Mouse (Mus musculus) adrenal gland, postnatal 36 days (tissue): ENCODE measurements around the gene Tcte1. TPM values are rescaled to one million over a fixed set of nuclear protein-coding genes. Genes with fewer than 3 reads are reported as not detected.

Experiments
- DNase-seq, 2 experiments: peaks; one replicate each; pipeline ENCODE4 v3.0.0; 2021; ENCODE audit warnings: mixed read lengths in 1 of 2
- total RNA-seq, 2 experiments: library from RNA; stranded (reverse); gene quantifications; 2 replicates each; pipeline ENCODE4 v1.2.3; 2021

Gene Tcte1
- total RNA-seq, 2 experiments from 2014 or later: not detected

DNA sequence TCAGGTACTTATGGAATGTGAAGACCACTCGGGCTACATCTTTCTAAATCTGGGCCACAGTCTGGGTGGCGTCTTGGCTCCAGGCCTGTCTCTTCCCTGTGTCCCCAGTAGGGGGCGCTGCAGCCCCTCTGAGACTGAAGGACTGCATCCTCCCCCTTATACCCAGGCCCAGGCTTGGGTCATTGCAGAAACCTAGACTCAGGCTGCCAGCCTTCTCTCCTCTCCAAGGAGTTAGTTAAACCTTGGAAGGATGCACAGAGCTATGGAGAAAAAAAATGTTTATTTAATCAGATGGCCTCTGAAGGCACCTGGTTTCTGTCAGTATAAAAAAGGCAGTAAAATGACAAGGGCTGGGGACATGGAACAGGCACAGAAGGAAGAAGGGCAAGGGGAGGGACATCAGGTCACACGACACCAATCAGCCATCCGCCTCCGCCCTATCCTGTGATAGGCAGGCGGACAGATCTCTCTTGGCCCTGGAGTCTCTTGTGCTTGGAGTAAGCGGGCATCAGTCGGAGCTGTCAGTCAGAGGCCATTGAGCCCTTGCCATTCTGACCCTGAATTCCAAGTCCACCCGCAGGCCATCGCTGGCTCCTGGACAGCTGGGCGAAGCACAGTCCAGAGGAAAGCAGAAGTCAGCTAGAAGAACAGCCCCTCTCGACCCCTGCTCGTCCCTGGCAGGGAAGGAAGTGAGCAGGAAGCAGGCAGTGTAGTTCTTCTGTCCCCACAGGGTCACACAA is 61.9 kb downstream of the Tcte1 start:
- DNase-seq: peak; percentile 82 to 88

DNA sequence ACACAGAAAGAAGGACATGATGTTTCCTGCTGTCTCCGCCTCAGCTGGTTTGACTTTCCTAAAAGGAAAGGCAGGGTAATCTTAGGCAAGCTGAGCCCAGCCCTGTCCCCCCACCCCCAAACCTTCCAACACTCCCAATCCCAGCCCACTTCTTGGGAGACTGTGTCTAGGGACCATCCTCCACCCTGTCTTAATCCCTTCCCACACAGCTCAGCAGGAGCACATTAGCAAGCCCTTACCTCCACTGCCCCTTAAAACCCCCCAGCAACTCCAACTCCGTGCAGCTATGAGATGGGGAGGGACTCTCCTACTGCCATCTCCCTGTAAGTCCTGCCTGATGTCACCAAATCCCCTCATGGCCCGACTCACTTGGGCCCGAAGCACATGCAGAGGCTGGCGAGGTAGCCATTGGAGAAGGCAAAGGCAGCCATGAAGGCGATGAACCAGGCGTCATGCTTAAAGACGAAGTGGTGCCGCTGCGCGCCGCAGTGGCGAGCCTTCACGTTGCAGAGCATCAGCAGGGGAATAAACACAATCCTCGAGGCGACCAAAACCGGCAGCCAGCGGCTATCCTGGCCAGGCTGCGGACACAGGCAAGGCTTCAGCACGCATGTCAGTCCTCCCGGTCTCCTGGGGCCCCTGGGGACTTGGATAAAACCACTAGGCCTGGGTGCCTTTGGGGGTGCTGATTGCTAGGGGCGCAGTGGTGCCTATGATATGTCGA is 62.7 kb downstream of the Tcte1 start:
- DNase-seq: no peak

DNA sequence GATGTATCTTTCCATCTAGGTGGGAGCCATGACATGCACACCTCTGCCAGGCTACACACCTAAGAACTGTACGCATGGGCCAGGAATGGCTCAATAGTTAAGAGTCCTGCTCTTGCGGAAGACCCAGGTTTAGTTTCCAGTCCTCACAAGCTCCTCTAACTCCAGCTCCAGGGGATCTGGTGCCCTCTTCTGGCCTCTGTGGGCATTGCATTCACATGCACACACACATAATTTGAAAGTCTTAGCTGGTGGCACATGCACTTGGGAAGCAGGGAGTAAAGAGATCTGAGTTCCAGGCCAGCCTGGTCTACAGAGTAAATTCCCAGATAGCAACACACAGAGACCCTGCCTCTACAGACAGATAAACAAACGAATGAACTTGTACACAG is 63.2 kb downstream of the Tcte1 start:
- no peak for DNase-seq

DNA sequence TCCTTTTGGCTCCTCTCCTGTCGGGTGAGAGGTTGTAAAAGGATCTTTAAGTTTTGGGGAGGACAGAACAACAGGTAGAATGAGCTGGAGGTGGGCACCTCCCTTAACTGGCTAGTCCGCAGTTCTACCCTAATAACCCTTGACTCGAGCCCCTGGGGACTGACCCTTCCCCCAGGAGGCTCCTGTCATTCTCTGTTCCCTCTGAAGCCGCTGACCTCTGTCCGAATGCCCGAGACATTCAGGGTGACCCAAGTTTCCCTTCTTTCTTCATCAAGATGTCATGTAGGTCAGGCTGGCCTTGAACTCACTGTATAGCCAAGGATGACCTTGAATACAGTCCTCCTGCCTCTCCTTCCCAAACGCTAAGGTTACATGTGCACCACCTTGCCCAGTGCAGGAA is 65.1 kb downstream of the Tcte1 start:
- no peak for DNase-seq

DNA sequence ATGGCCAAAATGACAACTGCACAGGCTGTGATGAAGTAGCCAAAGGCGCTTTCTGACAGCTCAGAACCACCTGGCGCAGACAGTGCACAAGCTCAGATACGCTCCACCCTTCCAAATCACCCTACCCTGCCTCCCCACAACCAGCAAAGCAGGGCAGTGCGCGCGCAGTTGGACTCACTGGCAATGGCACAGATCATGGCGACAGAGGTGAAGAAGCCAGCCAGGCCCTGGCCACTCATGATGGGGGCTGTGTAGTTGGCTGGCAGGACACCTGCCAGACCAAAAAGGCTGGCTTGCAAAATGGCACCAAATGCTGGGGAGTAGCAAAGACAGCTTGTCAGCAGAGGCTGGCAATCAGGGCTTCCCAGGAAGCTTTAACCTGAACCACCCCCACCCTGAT is 66.0 kb downstream of the Tcte1 start:
- no peak for DNase-seq

DNA sequence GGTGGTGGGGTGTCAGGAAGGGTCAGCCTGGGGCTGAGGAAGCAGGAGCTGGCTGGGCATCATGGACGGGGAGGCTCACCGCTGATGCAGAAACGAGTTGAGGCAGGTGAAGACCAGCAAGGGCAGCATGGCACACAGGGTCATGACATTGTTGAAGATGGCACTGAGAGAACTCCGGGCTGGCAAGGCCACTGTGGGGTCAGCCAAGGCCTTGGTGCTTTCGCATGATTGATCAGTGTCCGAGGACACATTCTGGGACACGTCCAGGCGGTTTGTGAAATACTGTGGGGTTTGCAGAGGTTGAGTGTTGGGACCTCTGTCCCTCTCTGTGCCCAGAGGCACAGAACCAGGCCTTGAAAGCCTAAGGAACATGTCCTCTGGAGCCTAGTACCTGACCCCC is 66.6 kb downstream of the Tcte1 start:
- DNase-seq: peak; percentile 80 to 90

DNA sequence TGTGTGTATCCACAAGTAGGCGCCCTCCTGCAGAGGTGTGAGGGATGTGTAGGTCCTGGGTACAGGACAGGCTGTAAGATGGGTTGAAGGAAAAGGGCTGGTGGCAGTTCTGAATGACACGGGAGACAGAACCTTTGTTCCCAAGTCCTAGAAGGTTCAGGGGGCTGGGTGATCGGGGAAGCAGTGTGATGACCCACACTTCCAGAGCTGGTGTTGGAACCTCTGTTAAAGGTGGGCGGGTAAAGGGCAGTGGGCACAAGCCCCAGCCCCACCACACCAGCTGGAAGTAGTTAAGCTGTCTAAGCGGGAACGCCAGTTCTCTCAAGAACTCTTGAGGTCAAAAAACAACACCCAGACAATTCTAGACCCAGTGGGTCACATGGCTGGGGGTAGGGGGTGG is 67.2 kb downstream of the Tcte1 start:
- no peak for DNase-seq

DNA sequence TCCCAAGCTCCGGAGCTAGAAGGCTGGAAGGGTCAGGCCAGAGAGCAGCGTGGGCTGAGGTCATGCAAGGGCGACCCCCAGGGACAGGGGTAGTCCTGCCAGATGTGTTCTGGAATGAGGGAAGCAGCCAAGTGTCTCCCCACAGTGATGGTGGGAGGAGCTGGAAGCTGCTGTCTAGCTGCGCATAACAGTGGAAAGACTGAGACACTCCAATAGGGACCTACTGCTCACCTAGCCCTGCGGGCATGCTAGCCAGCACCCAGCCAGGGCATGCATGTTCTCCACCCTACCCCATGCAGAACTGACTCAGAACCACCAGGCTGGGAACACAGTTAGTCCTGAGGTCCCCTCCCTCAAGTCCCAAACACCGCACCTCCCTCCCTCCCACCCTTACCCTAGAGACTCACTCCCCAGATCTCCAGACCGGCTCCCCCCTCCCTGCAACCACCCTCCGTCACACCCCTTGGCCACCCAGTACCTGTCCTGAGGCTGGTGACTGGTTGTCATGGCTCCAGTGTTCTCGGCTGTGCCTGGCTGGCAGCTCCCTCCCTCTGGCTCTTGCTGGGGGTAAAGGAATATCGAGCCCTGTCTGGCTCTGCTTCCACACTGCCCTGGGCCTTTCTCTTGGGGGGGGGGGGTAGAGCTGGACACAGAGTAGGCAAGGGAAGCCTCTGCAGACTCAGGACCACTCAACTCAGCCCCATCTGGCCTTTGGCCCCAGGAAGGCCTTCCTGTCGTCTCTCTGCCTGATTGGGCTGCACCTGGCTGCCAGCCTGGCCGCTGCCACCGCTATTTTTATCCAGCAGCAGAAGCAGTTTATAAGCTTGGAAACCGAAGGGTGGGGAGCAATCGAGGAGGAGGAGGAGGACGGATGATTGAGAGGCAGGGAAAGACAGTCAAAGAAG is 68.7 kb downstream of the Tcte1 start:
- DNase-seq: peak in 1 of 2 experiments; percentile 58

Other genes with a start within 250 kb of the Tcte1 start
- 10 to 100 TPM; 41.3 to 46.8 TPM for gene Cdc5l, start 89.7 kb upstream of the Tcte1 start, total RNA-seq
- not detected for gene Spats1, start 48.0 kb upstream of the Tcte1 start, total RNA-seq
- 10 to 100 TPM; 16.8 to 17.4 TPM for gene Aars2, start 16.6 kb upstream of the Tcte1 start, total RNA-seq
- gene Tmem151b, start 26.2 kb downstream of the Tcte1 start, total RNA-seq: under 1 TPM; 0.13 to 0.23 TPM
- 1 to 10 TPM; 3.7 TPM for gene Nfkbie, start 32.3 kb downstream of the Tcte1 start, total RNA-seq
- 10 to 100 TPM; 43.4 to 75.9 TPM for gene Slc35b2, start 40.4 kb downstream of the Tcte1 start, total RNA-seq
- gene Hsp90ab1, start 49.8 kb downstream of the Tcte1 start, total RNA-seq: 1,000 to 10,000 TPM; 1,888 to 2,360 TPM
- 100 to 1,000 TPM; 132 to 137 TPM for gene Slc29a1, start 76.2 kb downstream of the Tcte1 start, total RNA-seq
- not detected for gene Mymx, start 78.7 kb downstream of the Tcte1 start, total RNA-seq
- not detected for gene Capn11, start 135.9 kb downstream of the Tcte1 start, total RNA-seq
- 100 to 1,000 TPM; 115 to 118 TPM for gene Mrpl14, start 162.9 kb downstream of the Tcte1 start, total RNA-seq
- 10 to 100 TPM; 40.0 to 45.2 TPM for gene Tmem63b, start 163.5 kb downstream of the Tcte1 start, total RNA-seq
- gene 1600014C23Rik, start 210.4 kb downstream of the Tcte1 start, total RNA-seq: not detected